In genomic region chr19:37198165-37198880, GRCm38 (mm10) we compare ENCODE assay signal across 21 mouse cellular contexts. TPM values are rescaled to one million over a fixed set of nuclear protein-coding genes. Genes with fewer than 3 reads are reported as not detected.
DNase-seq lines count a peak whose midpoint lies in the region; ATAC-seq lines count a peak whose summit lies in the region.
"Had no signal": no experiment of that assay in that cellular context is flagged by ENCODE, and none has a peak within 500 bp of the region (broad histone marks: within the 10 kb centered on the region; RNA-seq: fewer than 3 reads in every experiment).

No protein-coding gene starts in this region.

- H3K4me2 ChIP-seq in liver, embryonic 15.5 days = peak overlapping the region; percentile 41
- H3K4me2 ChIP-seq: embryonic facial prominence, embryonic 13.5 days; hindbrain, embryonic 13.5 days had no signal

- H3K9ac ChIP-seq in liver, embryonic 15.5 days = no peak overlapping the region
- H3K9ac ChIP-seq: embryonic facial prominence, embryonic 13.5 days; hindbrain, embryonic 13.5 days had no signal

- peak; percentile 77 for ATAC-seq in erythroid progenitor cell, adult 5-6 weeks (replicated peaks; ENCODE audit: low FRiP score, poor library complexity, severe bottlenecking)
- ATAC-seq in liver, embryonic 15.5 days (ENCODE audit: insufficient read depth) = peak; percentile 79
- no peak for ATAC-seq in CD4-positive, CD25-positive, alpha-beta regulatory T cell, adult 4 months
- ATAC-seq: forebrain, embryonic 16.5 days; hindbrain, postnatal 0 days had no signal

- H3K9me3 ChIP-seq in liver, embryonic 15.5 days (replicated peaks) = no peaks in the 10 kb centered on the region
- H3K9me3 ChIP-seq: embryonic facial prominence, embryonic 13.5 days; heart, embryonic 10.5 days; hindbrain, embryonic 13.5 days had no signal

- 77% methylated on average over 1 of the region's 1 CpGs for WGBS in liver, embryonic 15.5 days (ENCODE audit: insufficient replicate concordance)

- H3K4me3 ChIP-seq in liver, embryonic 15.5 days (replicated peaks) = no peak overlapping the region
- H3K4me3 ChIP-seq: embryonic facial prominence, embryonic 13.5 days; gastrocnemius, adult 2 months; heart, embryonic 10.5 days; hindbrain, embryonic 13.5 days had no signal

- H3K4me1 ChIP-seq in liver, embryonic 15.5 days (replicated peaks) = peaks cover 64% of the 10 kb centered on the region
- H3K4me1 ChIP-seq: embryonic facial prominence, embryonic 13.5 days; heart, embryonic 10.5 days; hindbrain, embryonic 13.5 days had no signal

- intact Hi-C loops in heart, postnatal 36 days (cut with DNase I) = no loop called here

- H3K36me3 ChIP-seq in liver, embryonic 15.5 days (replicated peaks) = no peaks in the 10 kb centered on the region
- H3K36me3 ChIP-seq: embryonic facial prominence, embryonic 13.5 days; heart, embryonic 10.5 days; hindbrain, embryonic 13.5 days had no signal

- peak; percentile 74 for DNase-seq in heart, adult 11 months
- DNase-seq in heart, postnatal 36 days = no peak
- peak; percentile 41 for DNase-seq in R1 (ENCODE audit: low read depth, low spot score)
- no peak for DNase-seq in spleen, adult 18-20 months
- no peak for DNase-seq in right cerebral cortex, postnatal 10 days (ENCODE audit: low spot score in 2 of 2)
- DNase-seq: adrenal gland, postnatal 14 days; B cell, adult 2 months; cerebellum, adult 11-12 months; cerebellum, adult 9-10 months; cerebellum, postnatal 25 days; gastrocnemius, adult 2 months; gastrocnemius, postnatal 25 days; heart, postnatal 10 days had no signal

- no peaks in the 10 kb centered on the region for H3K27me3 ChIP-seq in liver, embryonic 15.5 days
- H3K27me3 ChIP-seq: embryonic facial prominence, embryonic 13.5 days; hindbrain, embryonic 13.5 days had no signal

- peak overlapping the region; percentile 60 for H3K27ac ChIP-seq in liver, embryonic 15.5 days (replicated peaks)
- H3K27ac ChIP-seq: embryonic facial prominence, embryonic 13.5 days; gastrocnemius, adult 2 months; heart, embryonic 10.5 days; hindbrain, embryonic 13.5 days; hindbrain, postnatal 0 days had no signal

RNA-seq across cellular contexts. Expression of gene March5, which starts 9.0 kb away (rescaled TPM):
- total RNA-seq in heart, postnatal 36 days (2021) = 10 to 100 TPM; 76.8 to 88.5 TPM
- 361 and 388 TPM in 2 replicates for total RNA-seq in erythroid progenitor cell, adult 5-6 weeks (2015; ENCODE audit: low replicate concordance)
- 349 and 424 TPM in 2 replicates for total RNA-seq in erythroid progenitor cell, adult 5-6 weeks (2017; ENCODE audit: low replicate concordance)
- 159 and 162 TPM in 2 replicates for polyA plus RNA-seq in liver, embryonic 15.5 days (2015; fragmentation: Nextera tagmentation; extraction: Ambion mirVana)
- polyA plus RNA-seq in CD4-positive, CD25-positive, alpha-beta regulatory T cell, adult 4 months (2017; shearing (Covaris generic)) = 10 to 100 TPM in 1 of 2 experiments, 1 to 10 TPM in 1; 6.6 to 14.5 TPM

RNA-seq across cellular contexts. Expression of gene Cpeb3, which starts 10.1 kb away (rescaled TPM):
- total RNA-seq in heart, postnatal 36 days (2021) = 10 to 100 TPM; 77.6 to 93.0 TPM
- total RNA-seq in erythroid progenitor cell, adult 5-6 weeks (2015; ENCODE audit: low replicate concordance) = 39.6 and 42.8 TPM in 2 replicates
- total RNA-seq in erythroid progenitor cell, adult 5-6 weeks (2017; ENCODE audit: low replicate concordance) = 38.5 and 42.5 TPM in 2 replicates
- 3.3 and 4.8 TPM in 2 replicates for polyA plus RNA-seq in liver, embryonic 15.5 days (2015; fragmentation: Nextera tagmentation; extraction: Ambion mirVana)
- polyA plus RNA-seq in CD4-positive, CD25-positive, alpha-beta regulatory T cell, adult 4 months (2017; shearing (Covaris generic)) = not detected

Comparison
In these comparisons a context has a peak if more than half of its experiments do, and no peak if none do; other contexts are left out.
1. DNase-seq: peak in heart, adult 11 months (single experiment) and R1 (single experiment); none in heart, postnatal 36 days (0 of 2), spleen, adult 18-20 months (0 of 2) and right cerebral cortex, postnatal 10 days (0 of 2).